Mouse (Mus musculus): ENCODE measurements around the gene Dmrtc1a. TPM values are rescaled to one million over a fixed set of nuclear protein-coding genes. Genes with fewer than 3 reads are reported as not detected.
"Not testable (repeated sequence)": the region's sequence is repeated elsewhere in the genome, so short reads cannot be mapped to it uniquely, and the experiment has no call there.

The Dmrtc1a gene
- 2.8 and 3.3 TPM in 2 replicates for polyA plus RNA-seq (2015; fragmentation: Nextera tagmentation; extraction: Ambion mirVana)

DNA sequence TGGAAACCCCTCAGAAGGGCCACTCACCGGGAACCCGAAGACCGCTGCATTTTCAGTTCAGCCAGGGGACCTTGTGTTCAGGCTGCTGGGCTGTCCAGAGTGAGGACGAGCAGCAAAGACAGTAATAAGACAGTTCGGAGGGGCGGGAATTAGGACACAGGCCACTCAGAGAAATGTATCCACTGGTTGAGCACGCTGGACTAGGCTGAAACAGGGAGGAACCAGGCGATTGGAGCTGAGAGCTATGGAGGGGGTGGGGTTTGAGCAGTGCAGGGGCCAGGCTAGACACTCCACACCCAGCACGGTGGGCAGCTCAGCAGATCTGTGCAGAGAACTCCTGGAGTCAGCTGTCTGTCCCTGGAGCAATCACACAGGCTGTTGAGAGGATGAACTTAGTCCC lies at the start of gene Dmrtc1a, which contains the start of gene 1700011M02Rik:
Dmrtc1a (minus strand) TSS at position 101 of the 400 bp plus-strand sequence.
1700011M02Rik (plus strand) TSS at position 319 of the 400 bp plus-strand sequence.
- not testable (repeated sequence) for DNase-seq (ENCODE audit: low spot score); H3K4me3 ChIP-seq (replicated peaks; ENCODE audit: low read depth, low read length); H3K9me3 ChIP-seq (replicated peaks; ENCODE audit: low read length); H3K4me2 ChIP-seq (ENCODE audit: low read length); H3K27me3 ChIP-seq (ENCODE audit: insufficient read depth, low read length); H3K27ac ChIP-seq; H3K9ac ChIP-seq (ENCODE audit: low read depth, low read length); ATAC-seq (replicated peaks; ENCODE audit: low FRiP score, low read depth); H3K4me1 ChIP-seq (replicated peaks; ENCODE audit: insufficient read depth, low read length); H3K36me3 ChIP-seq (ENCODE audit: insufficient read depth, low read length)
- 79% methylated on average over 6 of the region's 9 CpGs for WGBS

DNA sequence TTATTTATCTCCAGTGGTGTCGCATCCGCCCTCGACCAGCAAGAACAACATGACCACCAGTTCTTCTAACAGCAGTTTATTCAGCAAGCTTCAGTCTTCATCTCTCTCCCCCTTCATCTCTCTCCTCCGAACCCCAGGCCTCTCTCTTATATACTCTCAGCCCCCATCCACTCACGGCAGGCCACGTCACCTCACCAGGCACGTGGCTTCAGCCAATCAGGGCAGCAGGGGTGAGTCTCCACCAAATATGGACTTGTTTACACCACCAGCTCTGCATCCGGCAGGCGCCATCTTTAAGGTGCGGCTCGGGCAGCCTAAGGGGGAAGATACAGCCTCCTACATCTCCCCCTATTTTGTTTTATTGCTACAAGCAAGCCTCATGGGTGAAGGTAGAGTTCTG lies 41.6 kb upstream of the Dmrtc1a start:
- DNase-seq (ENCODE audit: low spot score); H3K4me3 ChIP-seq (replicated peaks; ENCODE audit: low read depth, low read length); H3K27ac ChIP-seq; H3K36me3 ChIP-seq (ENCODE audit: insufficient read depth, low read length); ATAC-seq (replicated peaks; ENCODE audit: low FRiP score, low read depth); H3K4me1 ChIP-seq (replicated peaks; ENCODE audit: insufficient read depth, low read length); H3K27me3 ChIP-seq (ENCODE audit: insufficient read depth, low read length); H3K9me3 ChIP-seq (replicated peaks; ENCODE audit: low read length); H3K9ac ChIP-seq (ENCODE audit: low read depth, low read length); H3K4me2 ChIP-seq (ENCODE audit: low read length): not testable (repeated sequence)
- 87% methylated on average over 11 of the region's 11 CpGs for WGBS

DNA sequence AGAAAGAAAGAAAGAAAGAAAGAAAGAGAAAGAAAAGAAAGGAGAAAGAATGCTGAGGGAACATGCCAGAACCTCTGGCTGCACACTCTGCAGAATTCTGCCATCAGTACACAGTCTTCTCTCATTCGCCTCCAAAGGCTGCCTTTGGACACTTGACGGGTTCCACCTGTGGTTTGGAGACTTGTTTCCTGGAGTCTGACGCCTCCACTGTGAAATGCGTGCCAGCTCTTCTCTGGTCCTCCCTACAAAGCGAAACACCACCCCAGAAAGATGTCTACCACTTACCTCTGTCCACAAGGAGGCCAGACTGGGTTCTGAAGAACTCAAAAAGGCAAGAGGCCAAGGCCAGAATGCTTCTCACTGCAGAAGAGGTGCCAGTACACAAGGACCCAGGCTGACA lies 28.3 kb upstream of the Dmrtc1a start:
- no peak overlapping the region for H3K9ac ChIP-seq (ENCODE audit: low read depth, low read length)
- DNase-seq (ENCODE audit: low spot score) (peak; percentile 9), ATAC-seq (replicated peaks; ENCODE audit: low FRiP score, low read depth) (no peak)
- H3K36me3 ChIP-seq (ENCODE audit: insufficient read depth, low read length), result no peaks in the 10 kb centered on the region
- no peak overlapping the region for H3K27ac ChIP-seq
- no peaks in the 10 kb centered on the region for H3K9me3 ChIP-seq (replicated peaks; ENCODE audit: low read length)
- 0 out of 2 replicates have a peak, but pooled peaks cover 6% of the 10 kb centered on the region for H3K27me3 ChIP-seq (ENCODE audit: insufficient read depth, low read length)
- H3K4me3 ChIP-seq (replicated peaks; ENCODE audit: low read depth, low read length), result no peak overlapping the region
- no peak for TF ChIP-seq CTCF (IDR thresholded peaks at IDR 0.05; ENCODE audit: low read depth)
- no peak overlapping the region for H3K4me2 ChIP-seq (ENCODE audit: low read length)
- no peaks in the 10 kb centered on the region for H3K4me1 ChIP-seq (replicated peaks; ENCODE audit: insufficient read depth, low read length)
- WGBS, result 43% methylated on average over 5 of the region's 5 CpGs

DNA sequence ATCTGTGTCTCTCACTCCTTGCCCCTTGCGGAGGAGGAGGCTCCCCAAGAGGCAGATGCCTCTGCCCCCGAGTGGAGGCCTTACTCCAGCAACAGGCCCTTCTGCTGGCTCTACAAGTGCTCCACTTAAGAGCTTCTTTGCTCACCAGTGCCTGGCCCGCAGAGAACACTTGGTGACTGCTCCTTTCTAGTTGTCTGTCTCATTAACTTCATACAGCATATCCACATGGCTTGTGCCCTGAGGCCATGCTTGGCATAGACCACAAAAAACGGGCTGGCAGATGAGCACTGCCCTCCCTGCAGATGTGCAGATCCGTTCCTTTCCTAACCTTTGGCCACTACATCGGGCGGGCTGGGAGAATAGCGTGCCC lies 25.9 kb upstream of the Dmrtc1a start:
- no peak overlapping the region for H3K27ac ChIP-seq
- 0 out of 2 replicates have a peak, but pooled peaks cover 6% of the 10 kb centered on the region for H3K27me3 ChIP-seq (ENCODE audit: insufficient read depth, low read length)
- 57% methylated on average over 8 of the region's 8 CpGs for WGBS
- H3K4me2 ChIP-seq (ENCODE audit: low read length), result peak overlapping the region; percentile 64; the same call in 1 of the 2 replicates
- peak overlapping the region; percentile 43; the same call in 1 of the 2 replicates for H3K4me3 ChIP-seq (replicated peaks; ENCODE audit: low read depth, low read length)
- no peak overlapping the region for H3K9ac ChIP-seq (ENCODE audit: low read depth, low read length)
- TF ChIP-seq CTCF (IDR thresholded peaks at IDR 0.05; ENCODE audit: low read depth), result no peak
- no peak for DNase-seq (ENCODE audit: low spot score)
- no peaks in the 10 kb centered on the region for H3K9me3 ChIP-seq (replicated peaks; ENCODE audit: low read length)
- no peaks in the 10 kb centered on the region for H3K36me3 ChIP-seq (ENCODE audit: insufficient read depth, low read length)
- ATAC-seq (replicated peaks; ENCODE audit: low FRiP score, low read depth), result no peak
- no peaks in the 10 kb centered on the region for H3K4me1 ChIP-seq (replicated peaks; ENCODE audit: insufficient read depth, low read length)

DNA sequence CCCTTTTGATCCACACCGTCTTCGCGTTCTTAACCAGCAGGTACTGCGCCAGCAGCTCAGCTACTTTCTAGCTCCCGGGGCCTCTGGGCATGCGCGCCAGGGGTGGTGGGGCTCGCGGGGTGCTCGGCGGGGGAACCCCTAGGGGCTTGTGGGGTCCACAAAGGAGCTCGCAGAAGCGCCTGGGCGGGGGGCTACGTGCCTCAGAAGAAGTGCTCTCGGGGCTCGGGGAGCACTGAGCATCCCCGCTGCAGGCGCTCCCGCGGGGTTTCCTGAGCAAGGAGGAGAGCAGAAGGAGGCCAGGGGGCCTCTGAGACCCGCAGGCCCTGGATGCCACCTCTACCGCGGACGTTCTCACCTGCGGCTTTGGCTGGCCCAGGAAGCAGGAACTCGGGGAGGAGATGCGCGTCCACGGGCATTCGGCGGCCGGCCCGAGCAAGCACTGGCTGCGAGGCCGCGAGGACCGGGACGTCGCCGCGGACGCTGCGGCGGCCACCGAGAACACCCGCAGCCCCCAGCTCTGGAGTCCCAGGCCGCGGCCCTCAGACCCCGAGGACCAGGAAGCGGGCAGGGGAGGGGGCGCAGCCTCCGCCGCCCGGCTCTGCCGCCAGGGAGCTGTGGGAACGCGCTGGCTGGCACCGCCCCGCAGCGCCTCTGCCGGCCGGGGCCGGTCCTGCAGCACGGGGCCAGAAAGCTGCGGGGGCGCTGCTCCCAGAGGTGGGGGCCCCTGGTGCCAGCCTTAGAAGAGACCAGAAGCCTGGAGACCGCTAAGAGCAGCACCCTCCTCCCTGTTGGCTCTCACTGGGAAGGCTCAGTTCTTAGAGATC lies 25.3 kb upstream of the Dmrtc1a start:
- Histone ChIP-seq H3K4me3 (replicated peaks; ENCODE audit: low read depth, low read length) (peak overlapping the region; percentile 43), H3K4me1 (replicated peaks; ENCODE audit: insufficient read depth, low read length) (no peaks in the 10 kb centered on the region), H3K9me3 (replicated peaks; ENCODE audit: low read length) (no peaks in the 10 kb centered on the region), H3K4me2 (ENCODE audit: low read length) (peak overlapping the region; percentile 64), H3K36me3 (ENCODE audit: insufficient read depth, low read length) (no peaks in the 10 kb centered on the region), H3K27me3 (ENCODE audit: insufficient read depth, low read length) (0 out of 2 replicates have a peak, but pooled peaks cover 6% of the 10 kb centered on the region), H3K27ac (no peak overlapping the region), H3K9ac (ENCODE audit: low read depth, low read length) (peak overlapping the region; percentile 47; the same call in 1 of the 2 replicates)
- WGBS, result 37% methylated on average over 63 of the region's 68 CpGs
- DNase-seq (ENCODE audit: low spot score) (peak; percentile 29), ATAC-seq (replicated peaks; ENCODE audit: low FRiP score, low read depth) (peak; percentile 72; the same call in 1 of the 2 replicates)
- TF ChIP-seq CTCF (IDR thresholded peaks at IDR 0.05; ENCODE audit: low read depth), result peak; percentile 58

DNA sequence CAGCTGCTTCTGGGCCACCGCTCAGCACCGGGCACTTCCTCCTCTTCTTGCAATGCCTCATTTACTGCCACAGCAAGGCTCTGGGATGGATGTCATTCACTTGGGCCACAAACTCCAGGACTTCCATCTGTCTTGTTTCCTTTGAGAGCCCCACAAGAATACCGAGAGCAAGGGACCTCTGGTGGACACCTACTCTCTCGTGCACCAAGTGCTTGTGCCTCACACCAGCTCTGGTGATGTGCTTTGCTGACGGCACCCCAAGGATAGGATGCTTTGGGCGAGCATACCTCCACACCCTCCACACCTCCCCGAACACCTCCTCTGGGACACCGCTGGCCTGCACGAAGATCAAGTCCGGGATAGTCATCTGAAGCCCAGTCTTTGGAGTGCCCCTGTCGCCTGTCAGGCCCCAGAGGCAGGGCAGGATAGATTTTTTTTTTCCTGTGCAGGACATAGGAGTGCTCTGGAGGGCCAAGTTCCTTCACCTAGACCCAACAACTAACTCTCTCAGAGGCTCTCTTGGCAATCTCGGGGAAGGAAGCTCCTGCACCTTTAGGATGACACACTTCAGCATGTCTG lies 24.6 kb upstream of the Dmrtc1a start:
- no peak for ATAC-seq (replicated peaks; ENCODE audit: low FRiP score, low read depth)

DNA sequence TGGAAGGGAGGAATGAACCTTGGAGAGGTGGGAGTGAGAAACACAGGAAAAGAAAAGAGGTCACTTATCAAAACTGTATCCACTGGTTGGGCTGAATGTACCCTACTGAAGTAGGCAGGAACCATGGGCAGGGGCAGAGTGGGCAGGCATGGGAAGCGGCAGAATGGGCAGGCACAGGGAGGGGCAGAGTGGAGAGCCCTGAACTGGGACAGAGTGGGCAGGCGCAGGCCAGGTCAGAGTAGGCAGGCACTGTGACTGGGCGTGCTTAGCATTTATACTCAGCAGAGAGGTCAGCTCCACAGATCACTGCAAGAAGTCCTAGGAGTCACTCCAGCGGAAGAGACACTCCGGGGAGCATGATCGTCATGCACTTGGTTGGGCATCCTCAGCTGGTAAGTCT lies 19.6 kb upstream of the Dmrtc1a start, which contains the start of gene 1700018G05Rik:
1700018G05Rik (plus strand) TSS at position 301 of the 400 bp plus-strand sequence.
- 85% methylated on average over 6 of the region's 6 CpGs for WGBS
- not testable (repeated sequence) for H3K27me3 ChIP-seq (ENCODE audit: insufficient read depth, low read length); DNase-seq (ENCODE audit: low spot score); ATAC-seq (replicated peaks; ENCODE audit: low FRiP score, low read depth); H3K27ac ChIP-seq; H3K4me1 ChIP-seq (replicated peaks; ENCODE audit: insufficient read depth, low read length); H3K9ac ChIP-seq (ENCODE audit: low read depth, low read length); H3K36me3 ChIP-seq (ENCODE audit: insufficient read depth, low read length); H3K4me2 ChIP-seq (ENCODE audit: low read length); H3K4me3 ChIP-seq (replicated peaks; ENCODE audit: low read depth, low read length); H3K9me3 ChIP-seq (replicated peaks; ENCODE audit: low read length)

More for the DNA sequence above, 24.6 kb upstream of the Dmrtc1a start:
- DNase-seq (ENCODE audit: low spot score), result no peak
- no peaks in the 10 kb centered on the region for H3K9me3 ChIP-seq (replicated peaks; ENCODE audit: low read length)
- H3K4me2 ChIP-seq (ENCODE audit: low read length), result peak overlapping the region; percentile 64
- WGBS, result 53% methylated on average over 12 of the region's 12 CpGs
- H3K4me3 ChIP-seq (replicated peaks; ENCODE audit: low read depth, low read length), result peak overlapping the region; percentile 43
- peak overlapping the region; percentile 47; the same call in 1 of the 2 replicates for H3K9ac ChIP-seq (ENCODE audit: low read depth, low read length)
- no peak for TF ChIP-seq CTCF (IDR thresholded peaks at IDR 0.05; ENCODE audit: low read depth)
- no peaks in the 10 kb centered on the region for H3K36me3 ChIP-seq (ENCODE audit: insufficient read depth, low read length)
- no peak overlapping the region for H3K27ac ChIP-seq
- H3K4me1 ChIP-seq (replicated peaks; ENCODE audit: insufficient read depth, low read length), result no peaks in the 10 kb centered on the region
- H3K27me3 ChIP-seq (ENCODE audit: insufficient read depth, low read length), result 0 out of 2 replicates have a peak, but pooled peaks cover under 1% of the 10 kb centered on the region
